Mouse (Mus musculus) left cerebral cortex, adult 11 months (tissue): ENCODE data around the gene Rab3a.

Source experiments
- DNase-seq: peaks from one replicate; pipeline ENCODE4 v3.0.0; 2022; ENCODE audit warnings: low spot score

Rab3a gene

GRCm38 (mm10) chr8:70758616-70759561 lies 4.4 kb downstream of the Rab3a start:
- no peak for DNase-seq

GRCm38 (mm10) chr8:70760350-70760749 lies 5.9 kb downstream of the Rab3a start:
- no peak for DNase-seq

- DNase-seq = peak; percentile 94
Observed at GRCm38 (mm10) chr8:70760775-70761406, 6.4 kb downstream of the Rab3a start, which contains the start of gene Mpv17l2. Gene Mpv17l2 (minus strand): TSS chr8:70760946.

GRCm38 (mm10) chr8:70762118-70762517 lies 7.6 kb downstream of the Rab3a start:
- no peak for DNase-seq

- no peak for DNase-seq
Observed at GRCm38 (mm10) chr8:70763354-70763753, 8.9 kb downstream of the Rab3a start.

- no peak for DNase-seq
Observed at GRCm38 (mm10) chr8:70764026-70764425, 9.5 kb downstream of the Rab3a start.

- no peak for DNase-seq
Observed at GRCm38 (mm10) chr8:70764676-70765075, 10.2 kb downstream of the Rab3a start.

- no peak for DNase-seq
Observed at GRCm38 (mm10) chr8:70765329-70765728, 10.8 kb downstream of the Rab3a start.

GRCm38 (mm10) chr8:70765838-70766570 lies 11.5 kb downstream of the Rab3a start:
- DNase-seq = no peak

GRCm38 (mm10) chr8:70766571-70767440 lies 12.3 kb downstream of the Rab3a start:
- DNase-seq = no peak

GRCm38 (mm10) chr8:70767503-70767902 lies 13.0 kb downstream of the Rab3a start:
- DNase-seq = no peak

GRCm38 (mm10) chr8:70768231-70768776 lies 13.8 kb downstream of the Rab3a start:
- DNase-seq = no peak

GRCm38 (mm10) chr8:70768956-70769355 lies 14.5 kb downstream of the Rab3a start:
- DNase-seq = no peak

- DNase-seq = peak; percentile 92
Observed at GRCm38 (mm10) chr8:70769359-70769758, 14.9 kb downstream of the Rab3a start.

- DNase-seq = no peak
Observed at GRCm38 (mm10) chr8:70769858-70770257, 15.4 kb downstream of the Rab3a start.

- no peak for DNase-seq
Observed at GRCm38 (mm10) chr8:70770748-70771147, 16.3 kb downstream of the Rab3a start.

GRCm38 (mm10) chr8:70771217-70771616 lies 16.7 kb downstream of the Rab3a start:
- DNase-seq = no peak

GRCm38 (mm10) chr8:70772075-70772474 lies 17.6 kb downstream of the Rab3a start:
- no peak for DNase-seq

GRCm38 (mm10) chr8:70772890-70773289 lies 18.4 kb downstream of the Rab3a start:
- no peak for DNase-seq

- DNase-seq = no peak
Observed at GRCm38 (mm10) chr8:70773410-70773809, 18.9 kb downstream of the Rab3a start.

GRCm38 (mm10) chr8:70773833-70774232 lies 19.4 kb downstream of the Rab3a start:
- DNase-seq = no peak
